Mouse (Mus musculus) right cerebral cortex, postnatal 14 days (tissue): ENCODE measurements at regions not wholly inside any gene's neighbourhood (a gene's known extent, or its start where the extent isn't known, plus 50 kb on each side); places are given as distances from the start of the nearest gene placed in this dataset.

Experiments used
- DNase-seq: peaks from one replicate; pipeline ENCODE4 v3.0.0; 2022

- no peak for DNase-seq
Measured at GRCm38 (mm10) chr16:55421569-55422342, 124.0 kb upstream of the Zpld1 start.

GRCm38 (mm10) chr16:55420876-55421568 lies 123.2 kb upstream of the Zpld1 start:
- DNase-seq, result no peak

- DNase-seq, result no peak
Measured at GRCm38 (mm10) chr16:55418871-55419270, 121.1 kb upstream of the Zpld1 start.

GRCm38 (mm10) chr16:55400818-55401217 lies 103.0 kb upstream of the Zpld1 start:
- no peak for DNase-seq

GRCm38 (mm10) chr16:55394864-55395263 lies 97.1 kb upstream of the Zpld1 start:
- no peak for DNase-seq

GRCm38 (mm10) chr16:55390400-55390799 lies 92.6 kb upstream of the Zpld1 start:
- no peak for DNase-seq

- no peak for DNase-seq
Measured at GRCm38 (mm10) chr16:55379996-55380395, 82.2 kb upstream of the Zpld1 start.

GRCm38 (mm10) chr16:55379189-55379588 lies 81.4 kb upstream of the Zpld1 start:
- DNase-seq, result no peak

GRCm38 (mm10) chr16:55378701-55379100 lies 80.9 kb upstream of the Zpld1 start:
- no peak for DNase-seq

GRCm38 (mm10) chr16:55375922-55376321 lies 78.1 kb upstream of the Zpld1 start:
- no peak for DNase-seq

- no peak for DNase-seq
Measured at GRCm38 (mm10) chr16:55357686-55358085, 59.9 kb upstream of the Zpld1 start.

- DNase-seq, result no peak
Measured at GRCm38 (mm10) chr16:55356097-55356496, 58.3 kb upstream of the Zpld1 start.
